Mouse (Mus musculus): Measurements from ENCODE around the gene Rpl23a. TPM values are rescaled to one million over a fixed set of nuclear protein-coding genes. Genes with fewer than 3 reads are reported as not detected.

Gene Rpl23a
- polyA plus RNA-seq, 1 experiment from 2014 or later, result 1,746 TPM

DNA sequence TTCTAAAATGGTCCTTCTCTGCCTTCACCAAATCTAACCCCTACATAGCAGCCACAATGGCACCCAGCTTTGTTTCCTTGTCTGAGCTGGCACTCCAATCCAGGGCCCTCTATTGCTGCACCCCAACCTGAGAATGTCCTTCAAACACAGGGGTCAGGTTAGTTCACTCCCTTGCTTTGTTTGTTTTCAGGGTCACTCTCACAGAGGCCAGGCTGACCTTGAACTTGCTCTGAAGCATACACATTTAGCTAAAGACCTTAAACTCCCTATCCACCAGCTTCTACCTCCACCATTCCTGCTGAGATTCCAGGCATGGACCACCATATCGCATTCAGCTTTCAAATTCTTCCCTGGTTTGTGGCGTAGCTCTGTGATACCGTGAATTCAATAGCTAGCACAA lies 8.9 kb downstream of the Rpl23a start:
- H3K9me3 ChIP-seq (ENCODE audit: control insufficient read depth, low read length), result no peaks in the 10 kb centered on the region
- 92% methylated on average over 3 of the region's 3 CpGs for WGBS
- no peak overlapping the region for H3K27ac ChIP-seq (replicated peaks; ENCODE audit: low read depth, low read length)
- H3K9ac ChIP-seq (ENCODE audit: low read depth, low read length), result no peak overlapping the region
- no peak overlapping the region for H3K4me2 ChIP-seq (ENCODE audit: low read depth, low read length)
- no peak overlapping the region for H3K4me3 ChIP-seq (ENCODE audit: low read depth, low read length)
- H3K36me3 ChIP-seq (ENCODE audit: control insufficient read depth, insufficient read depth, low read length), result peaks cover 3% of the 10 kb centered on the region
- ATAC-seq (ENCODE audit: low read depth), result no peak
- H3K4me1 ChIP-seq (ENCODE audit: control insufficient read depth, insufficient read depth, low read length), result 0 out of 2 replicates have a peak, but pooled peaks cover 10% of the 10 kb centered on the region
- H3K27me3 ChIP-seq (replicated peaks; ENCODE audit: control insufficient read depth, insufficient read depth, low read length), result no peaks in the 10 kb centered on the region
- no peak for DNase-seq (ENCODE audit: low spot score)

DNA sequence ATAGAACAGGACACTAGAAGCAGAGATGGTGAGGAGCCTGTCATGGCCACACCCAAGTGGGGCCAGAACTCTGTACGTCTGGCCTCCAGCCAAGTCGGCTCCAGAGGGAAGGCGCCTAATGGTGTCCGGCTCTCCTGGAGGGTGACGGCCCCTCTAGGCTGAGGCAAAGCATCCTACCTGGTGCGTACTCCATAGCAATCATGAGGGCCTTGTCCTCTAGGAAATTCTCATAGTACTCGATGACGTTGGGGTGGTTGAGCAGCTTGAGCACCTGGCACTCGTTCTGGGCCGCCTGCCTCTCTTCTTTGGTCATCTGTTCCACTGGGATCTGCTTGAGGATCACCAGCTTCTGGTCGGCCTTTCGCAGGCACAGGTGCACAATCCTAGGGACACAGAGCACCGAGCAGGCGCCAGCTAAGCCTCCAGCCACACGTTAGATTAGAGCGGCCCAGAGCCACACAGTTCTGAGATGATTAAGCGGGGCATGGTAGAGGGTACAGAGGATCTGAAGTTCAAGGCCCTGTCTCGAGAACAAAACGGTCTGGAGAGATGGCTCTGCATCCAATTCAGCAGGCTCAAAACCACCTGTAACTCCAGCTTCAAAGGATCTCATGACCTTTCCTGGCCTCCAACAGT lies 10.5 kb downstream of the Rpl23a start:
- WGBS, result 74% methylated on average over 18 of the region's 19 CpGs

DNA sequence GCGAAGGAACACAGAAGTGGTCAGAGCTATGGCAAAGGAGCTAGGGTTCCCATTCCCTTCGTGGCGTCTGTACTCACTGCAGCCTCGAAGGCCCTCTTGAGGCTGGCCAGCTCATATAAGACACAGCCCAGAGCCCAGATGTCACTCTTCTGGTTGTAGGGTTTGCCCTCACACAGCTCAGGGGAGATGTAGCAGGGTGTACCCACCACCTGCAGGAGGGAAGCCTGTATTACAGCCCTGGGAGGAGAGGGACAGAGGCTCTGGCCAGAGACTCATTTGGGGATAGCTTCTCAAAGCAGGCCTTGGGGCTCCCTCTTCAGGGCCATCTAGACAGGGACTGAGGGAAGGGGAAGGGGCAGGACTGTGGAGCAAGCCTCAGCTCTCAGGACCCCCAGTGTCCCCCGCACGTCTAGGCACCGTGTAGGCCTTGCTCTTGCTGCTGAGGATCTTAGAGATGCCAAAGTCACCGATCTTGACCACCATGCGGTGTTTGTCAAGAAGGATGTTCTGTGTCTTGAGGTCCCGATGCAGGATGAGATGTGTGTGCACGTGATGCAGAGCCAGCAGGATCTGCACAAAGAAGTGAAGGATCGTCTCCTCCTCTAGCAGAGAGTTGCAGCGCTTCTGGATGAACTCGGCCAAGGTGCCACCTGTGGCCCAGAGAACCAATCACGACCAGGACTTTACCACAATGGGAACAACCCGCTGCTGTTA lies 11.2 kb downstream of the Rpl23a start:
- ATAC-seq (ENCODE audit: low read depth), result no peak
- Histone ChIP-seq H3K9ac (ENCODE audit: low read depth, low read length) (no peak overlapping the region), H3K4me3 (ENCODE audit: low read depth, low read length) (no peak overlapping the region), H3K4me2 (ENCODE audit: low read depth, low read length) (no peak overlapping the region), H3K27ac (replicated peaks; ENCODE audit: low read depth, low read length) (no peak overlapping the region), H3K27me3 (replicated peaks; ENCODE audit: control insufficient read depth, insufficient read depth, low read length) (no peaks in the 10 kb centered on the region), H3K36me3 (ENCODE audit: control insufficient read depth, insufficient read depth, low read length) (no peaks in the 10 kb centered on the region), H3K9me3 (ENCODE audit: control insufficient read depth, low read length) (no peaks in the 10 kb centered on the region), H3K4me1 (ENCODE audit: control insufficient read depth, insufficient read depth, low read length) (0 out of 2 replicates have a peak, but pooled peaks cover 5% of the 10 kb centered on the region)
- no peak for DNase-seq (ENCODE audit: low spot score)
- 80% methylated on average over 16 of the region's 16 CpGs for WGBS

More for the DNA sequence above, 10.5 kb downstream of the Rpl23a start:
- no peak overlapping the region for H3K27ac ChIP-seq (replicated peaks; ENCODE audit: low read depth, low read length)
- H3K27me3 ChIP-seq (replicated peaks; ENCODE audit: control insufficient read depth, insufficient read depth, low read length), result no peaks in the 10 kb centered on the region
- H3K4me1 ChIP-seq (ENCODE audit: control insufficient read depth, insufficient read depth, low read length), result 0 out of 2 replicates have a peak, but pooled peaks cover 7% of the 10 kb centered on the region
- H3K4me2 ChIP-seq (ENCODE audit: low read depth, low read length), result no peak overlapping the region
- no peaks in the 10 kb centered on the region for H3K36me3 ChIP-seq (ENCODE audit: control insufficient read depth, insufficient read depth, low read length)
- ATAC-seq (ENCODE audit: low read depth) (no peak), DNase-seq (ENCODE audit: low spot score) (no peak)
- no peak overlapping the region for H3K4me3 ChIP-seq (ENCODE audit: low read depth, low read length)
- H3K9ac ChIP-seq (ENCODE audit: low read depth, low read length), result no peak overlapping the region
- no peaks in the 10 kb centered on the region for H3K9me3 ChIP-seq (ENCODE audit: control insufficient read depth, low read length)

DNA sequence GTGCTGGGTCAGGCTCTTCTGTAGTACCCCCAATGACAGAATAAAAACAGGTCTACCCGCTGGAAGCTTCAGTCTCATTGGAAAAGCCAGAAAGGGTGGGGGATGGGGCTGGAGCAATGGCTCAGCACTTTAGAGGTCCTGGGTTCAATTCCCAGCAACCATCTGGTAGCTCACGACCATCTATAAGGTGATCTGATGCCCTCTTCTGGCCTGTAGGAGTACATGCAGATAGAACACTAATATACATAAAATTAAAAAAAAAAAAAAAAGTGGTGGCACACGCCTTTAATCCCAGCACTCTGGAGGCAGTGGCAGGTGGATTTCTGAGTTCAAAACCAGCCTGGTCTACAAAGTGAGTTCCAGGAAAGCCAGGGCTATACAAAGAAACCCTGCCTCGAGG lies 12.1 kb downstream of the Rpl23a start:
- no peak overlapping the region for H3K9ac ChIP-seq (ENCODE audit: low read depth, low read length)
- ATAC-seq (ENCODE audit: low read depth), result no peak
- H3K9me3 ChIP-seq (ENCODE audit: control insufficient read depth, low read length), result no peaks in the 10 kb centered on the region
- H3K4me1 ChIP-seq (ENCODE audit: control insufficient read depth, insufficient read depth, low read length), result 0 out of 2 replicates have a peak, but pooled peaks cover 4% of the 10 kb centered on the region
- H3K36me3 ChIP-seq (ENCODE audit: control insufficient read depth, insufficient read depth, low read length), result no peaks in the 10 kb centered on the region
- no peaks in the 10 kb centered on the region for H3K27me3 ChIP-seq (replicated peaks; ENCODE audit: control insufficient read depth, insufficient read depth, low read length)
- no peak for DNase-seq (ENCODE audit: low spot score)
- H3K27ac ChIP-seq (replicated peaks; ENCODE audit: low read depth, low read length), result no peak overlapping the region
- H3K4me2 ChIP-seq (ENCODE audit: low read depth, low read length), result no peak overlapping the region
- H3K4me3 ChIP-seq (ENCODE audit: low read depth, low read length), result no peak overlapping the region
- WGBS, result 78% methylated on average over 4 of the region's 4 CpGs

DNA sequence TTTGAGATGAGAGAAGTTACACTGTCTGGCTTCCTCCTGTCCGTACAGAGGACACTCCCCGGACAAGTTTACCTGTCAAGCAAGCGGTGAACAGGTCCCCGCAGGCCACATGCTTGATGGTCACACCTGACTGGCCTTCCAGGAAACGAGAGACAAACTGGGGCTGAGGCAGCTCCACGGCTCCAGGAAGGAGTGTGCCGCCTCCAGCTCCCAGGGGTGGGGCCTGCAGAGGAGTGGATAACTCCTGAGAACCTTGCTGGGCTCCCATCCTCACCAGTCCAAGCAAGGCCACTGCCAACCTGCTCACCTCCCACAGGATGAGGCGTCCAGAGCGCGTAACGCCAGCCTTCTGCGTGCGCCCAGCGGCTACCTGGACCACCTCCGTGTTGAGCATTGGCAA lies 13.1 kb downstream of the Rpl23a start:
- WGBS, result 88% methylated on average over 15 of the region's 15 CpGs
- H3K27ac ChIP-seq (replicated peaks; ENCODE audit: low read depth, low read length), result no peak overlapping the region
- no peaks in the 10 kb centered on the region for H3K36me3 ChIP-seq (ENCODE audit: control insufficient read depth, insufficient read depth, low read length)
- DNase-seq (ENCODE audit: low spot score), result no peak
- H3K9me3 ChIP-seq (ENCODE audit: control insufficient read depth, low read length), result no peaks in the 10 kb centered on the region
- H3K4me1 ChIP-seq (ENCODE audit: control insufficient read depth, insufficient read depth, low read length), result peaks cover 6% of the 10 kb centered on the region; the same call in 1 of the 2 replicates
- no peak overlapping the region for H3K9ac ChIP-seq (ENCODE audit: low read depth, low read length)
- no peak for ATAC-seq (ENCODE audit: low read depth)
- H3K4me2 ChIP-seq (ENCODE audit: low read depth, low read length), result no peak overlapping the region
- no peaks in the 10 kb centered on the region for H3K27me3 ChIP-seq (replicated peaks; ENCODE audit: control insufficient read depth, insufficient read depth, low read length)
- no peak overlapping the region for H3K4me3 ChIP-seq (ENCODE audit: low read depth, low read length)

DNA sequence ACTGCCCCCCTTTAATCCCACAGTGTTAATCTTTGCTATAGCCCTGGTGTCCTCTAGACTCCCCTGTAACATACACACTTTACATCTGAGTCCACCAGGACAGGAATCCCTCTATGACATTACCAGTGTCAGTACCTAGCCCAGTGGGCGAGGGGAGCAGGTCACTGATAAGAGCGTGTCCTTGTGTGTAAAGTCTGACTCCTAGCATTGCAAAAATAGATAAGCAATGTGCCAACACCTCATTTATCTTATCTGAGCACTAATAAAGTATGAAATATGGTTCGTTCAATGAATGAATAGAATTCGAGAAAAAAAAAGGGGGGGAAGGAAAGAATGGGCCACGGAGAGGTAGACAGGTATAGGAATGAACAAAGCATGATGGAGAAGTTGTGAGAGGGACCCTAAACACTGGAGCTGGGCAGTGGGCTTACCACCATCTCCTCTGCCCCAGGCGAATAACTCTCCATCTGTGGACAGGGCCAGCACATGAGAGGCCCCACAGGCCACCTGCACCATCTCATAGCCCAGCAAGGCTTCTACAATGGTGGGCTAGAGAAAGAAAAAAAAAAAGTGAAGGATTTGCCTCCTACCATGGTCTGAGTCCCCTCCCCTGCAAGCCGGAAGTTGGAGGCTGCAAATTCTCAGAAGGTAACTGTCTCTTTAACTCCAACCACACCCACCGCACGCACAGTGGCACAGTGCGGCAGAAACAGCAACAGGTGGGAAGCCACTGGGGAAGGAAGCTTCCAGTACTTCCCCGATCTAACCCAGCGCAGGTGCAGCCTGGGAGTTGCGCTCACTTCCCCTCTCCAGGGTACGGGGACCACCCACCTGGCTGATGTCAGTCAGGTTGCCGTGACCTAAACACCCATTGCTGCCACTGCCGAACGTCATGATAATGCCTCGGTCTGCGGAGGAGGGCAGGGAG lies 14.6 kb downstream of the Rpl23a start:
- H3K4me1 ChIP-seq (ENCODE audit: control insufficient read depth, insufficient read depth, low read length), result peaks cover 6% of the 10 kb centered on the region; the same call in 1 of the 2 replicates
- ATAC-seq (ENCODE audit: low read depth) (no peak), DNase-seq (ENCODE audit: low spot score) (no peak)
- H3K4me2 ChIP-seq (ENCODE audit: low read depth, low read length), result no peak overlapping the region
- WGBS, result 52% methylated on average over 19 of the region's 19 CpGs
- H3K4me3 ChIP-seq (ENCODE audit: low read depth, low read length), result no peak overlapping the region
- no peaks in the 10 kb centered on the region for H3K9me3 ChIP-seq (ENCODE audit: control insufficient read depth, low read length)
- no peaks in the 10 kb centered on the region for H3K36me3 ChIP-seq (ENCODE audit: control insufficient read depth, insufficient read depth, low read length)
- no peaks in the 10 kb centered on the region for H3K27me3 ChIP-seq (replicated peaks; ENCODE audit: control insufficient read depth, insufficient read depth, low read length)
- H3K9ac ChIP-seq (ENCODE audit: low read depth, low read length), result no peak overlapping the region
- H3K27ac ChIP-seq (replicated peaks; ENCODE audit: low read depth, low read length), result no peak overlapping the region

DNA sequence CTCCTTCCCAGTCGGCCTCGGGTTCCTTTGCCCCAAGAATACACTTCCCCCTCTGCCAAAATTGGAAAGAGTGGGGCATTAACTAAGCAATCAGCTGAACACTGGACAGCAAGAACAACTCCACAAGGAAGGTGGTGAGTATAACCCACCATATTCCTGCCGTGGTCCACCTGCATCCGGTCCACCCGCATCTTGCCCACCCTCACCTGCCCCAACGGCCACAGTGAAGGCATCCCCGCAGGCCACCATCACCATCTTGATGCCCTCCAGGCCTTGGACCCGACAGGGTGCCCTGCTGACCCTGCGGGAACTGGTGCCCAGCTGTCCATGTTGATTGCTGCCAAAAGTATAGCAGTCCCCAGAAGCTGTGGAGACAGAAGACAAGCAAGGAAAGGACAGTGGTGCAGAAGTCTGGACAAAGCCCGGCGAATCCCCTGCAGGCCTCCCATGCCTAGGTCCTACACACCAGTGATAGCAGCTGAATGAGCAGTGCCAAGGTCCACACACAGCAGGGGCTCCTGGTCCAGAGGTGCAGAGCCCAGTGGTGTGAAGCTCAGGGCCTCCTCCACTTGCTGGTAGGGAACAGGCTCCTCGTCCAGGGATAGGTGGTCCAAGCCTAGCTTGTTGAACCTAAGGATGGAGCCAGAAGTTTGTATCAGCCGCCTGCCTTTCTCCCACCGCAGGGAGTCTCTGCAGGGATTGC lies 16.0 kb downstream of the Rpl23a start:
- no peak overlapping the region for H3K27ac ChIP-seq (replicated peaks; ENCODE audit: low read depth, low read length)
- no peak overlapping the region for H3K4me3 ChIP-seq (ENCODE audit: low read depth, low read length)
- H3K27me3 ChIP-seq (replicated peaks; ENCODE audit: control insufficient read depth, insufficient read depth, low read length), result no peaks in the 10 kb centered on the region
- no peak overlapping the region for H3K9ac ChIP-seq (ENCODE audit: low read depth, low read length)
- WGBS, result 86% methylated on average over 13 of the region's 14 CpGs
- peaks cover under 1% of the 10 kb centered on the region; the same call in 1 of the 2 replicates for H3K36me3 ChIP-seq (ENCODE audit: control insufficient read depth, insufficient read depth, low read length)
- no peak for DNase-seq (ENCODE audit: low spot score)
- H3K4me1 ChIP-seq (ENCODE audit: control insufficient read depth, insufficient read depth, low read length), result peaks cover 15% of the 10 kb centered on the region
- H3K4me2 ChIP-seq (ENCODE audit: low read depth, low read length), result no peak overlapping the region
- ATAC-seq (ENCODE audit: low read depth), result no peak
- H3K9me3 ChIP-seq (ENCODE audit: control insufficient read depth, low read length), result no peaks in the 10 kb centered on the region

DNA sequence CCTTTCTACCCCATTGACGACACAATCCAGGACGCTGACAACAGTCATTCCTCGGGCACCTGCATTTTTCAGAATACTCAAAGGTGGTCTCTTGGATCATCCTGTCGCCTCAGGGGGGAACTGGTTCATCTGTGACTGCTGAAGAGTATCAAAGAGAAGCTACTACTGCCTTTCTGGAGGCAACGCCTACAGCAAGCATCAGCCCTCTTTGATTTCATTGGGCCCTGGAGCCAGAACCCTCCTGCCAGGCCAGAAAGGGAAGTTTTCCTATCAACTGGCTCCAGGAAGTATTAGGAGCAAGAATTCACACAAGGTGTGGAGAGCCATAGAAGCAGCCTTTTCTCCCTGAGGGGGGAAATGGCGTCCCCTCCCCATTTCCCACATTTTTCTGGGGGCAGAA lies 16.7 kb downstream of the Rpl23a start:
- no peak overlapping the region for H3K4me3 ChIP-seq (ENCODE audit: low read depth, low read length)
- no peak overlapping the region for H3K9ac ChIP-seq (ENCODE audit: low read depth, low read length)
- H3K27me3 ChIP-seq (replicated peaks; ENCODE audit: control insufficient read depth, insufficient read depth, low read length), result no peaks in the 10 kb centered on the region
- no peak overlapping the region for H3K4me2 ChIP-seq (ENCODE audit: low read depth, low read length)
- H3K36me3 ChIP-seq (ENCODE audit: control insufficient read depth, insufficient read depth, low read length), result peaks cover 8% of the 10 kb centered on the region; the same call in 1 of the 2 replicates
- H3K9me3 ChIP-seq (ENCODE audit: control insufficient read depth, low read length), result no peaks in the 10 kb centered on the region
- ATAC-seq (ENCODE audit: low read depth), result no peak
- WGBS, result 61% methylated on average over 6 of the region's 6 CpGs
- H3K4me1 ChIP-seq (ENCODE audit: control insufficient read depth, insufficient read depth, low read length), result peaks cover 20% of the 10 kb centered on the region
- H3K27ac ChIP-seq (replicated peaks; ENCODE audit: low read depth, low read length), result no peak overlapping the region
- no peak for DNase-seq (ENCODE audit: low spot score)

Data from embryonic facial prominence, embryonic 14.5 days (tissue).